Mouse (Mus musculus): ENCODE results near the gene Gucy1b2.

DNA sequence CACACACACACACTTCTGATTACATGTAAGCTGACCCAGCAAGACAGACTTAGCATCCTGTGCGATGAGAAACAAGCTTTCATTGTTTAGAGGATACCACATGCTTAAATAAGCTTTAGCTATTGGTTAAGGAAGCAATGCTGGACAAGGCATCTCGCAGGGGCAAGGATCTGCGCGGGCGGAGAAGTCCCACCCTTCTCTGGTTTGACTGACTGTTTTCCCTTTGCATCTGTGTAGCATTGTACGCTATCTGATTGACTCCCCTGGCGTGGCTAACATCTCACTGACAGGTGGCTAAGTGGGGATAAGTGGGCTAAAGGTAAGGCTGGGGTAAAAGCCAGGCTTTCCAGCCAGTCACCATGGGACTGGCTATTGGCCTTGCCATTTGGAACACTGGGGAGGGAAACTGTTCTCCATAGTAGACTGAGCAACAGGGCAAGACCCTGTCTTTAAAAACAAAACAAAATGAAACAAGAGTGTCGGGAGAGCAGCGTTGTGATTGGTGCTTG, at the start of gene Gucy1b2:
- TF ChIP-seq POLR2A (IDR thresholded peaks at IDR 0.05; ENCODE audit: control insufficient read depth, extremely low read depth, insufficient read depth, low read length, poor library complexity) (no peak), CTCF (IDR thresholded peaks at IDR 0.05; ENCODE audit: borderline replicate concordance, control insufficient read depth, extremely low read depth, insufficient read depth, low read length, poor library complexity) (no peak)
